Mouse (Mus musculus): ENCODE data around the gene Pdzd2.

Pdzd2 gene

DNA sequence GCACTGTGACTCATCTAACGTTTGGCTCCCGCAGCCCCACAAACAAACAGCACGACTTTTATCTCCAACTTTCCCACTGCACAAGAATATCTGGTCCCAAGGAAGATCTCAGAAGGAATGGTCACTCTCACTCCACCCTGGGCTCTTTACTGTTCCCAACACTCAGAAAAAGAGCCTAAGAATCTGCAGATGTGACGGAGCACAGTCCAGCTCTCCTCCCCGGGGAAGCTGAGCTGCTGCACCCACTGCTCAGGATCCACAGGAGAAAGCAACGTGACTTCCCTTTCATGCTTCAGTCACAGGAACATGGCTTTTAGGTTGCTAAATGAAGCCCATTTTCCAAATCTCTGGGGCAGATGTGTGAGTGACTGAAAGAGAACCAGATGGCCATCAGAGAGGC, 311.9 kb downstream of the Pdzd2 start:
- no peak for DNase-seq

DNA sequence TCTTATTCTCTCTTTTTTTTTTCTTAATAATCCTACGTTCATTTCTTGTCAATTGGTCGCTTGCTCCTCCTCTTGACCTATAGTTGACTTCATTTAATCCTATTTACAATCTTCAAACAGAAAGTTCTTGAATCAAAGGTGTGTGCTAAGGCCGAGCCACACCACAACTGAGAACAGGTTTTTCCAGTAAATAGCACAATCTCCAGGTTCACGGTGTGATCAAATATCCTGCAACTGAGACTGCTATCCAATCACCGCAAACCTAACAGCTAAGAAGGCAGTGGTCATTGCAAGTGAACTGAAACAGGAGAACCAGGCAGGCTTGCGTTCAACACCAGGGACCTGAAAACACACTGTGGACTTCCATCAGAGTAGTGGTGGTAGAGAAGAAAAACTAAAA, 313.4 kb downstream of the Pdzd2 start:
- DNase-seq, result no peak

DNA sequence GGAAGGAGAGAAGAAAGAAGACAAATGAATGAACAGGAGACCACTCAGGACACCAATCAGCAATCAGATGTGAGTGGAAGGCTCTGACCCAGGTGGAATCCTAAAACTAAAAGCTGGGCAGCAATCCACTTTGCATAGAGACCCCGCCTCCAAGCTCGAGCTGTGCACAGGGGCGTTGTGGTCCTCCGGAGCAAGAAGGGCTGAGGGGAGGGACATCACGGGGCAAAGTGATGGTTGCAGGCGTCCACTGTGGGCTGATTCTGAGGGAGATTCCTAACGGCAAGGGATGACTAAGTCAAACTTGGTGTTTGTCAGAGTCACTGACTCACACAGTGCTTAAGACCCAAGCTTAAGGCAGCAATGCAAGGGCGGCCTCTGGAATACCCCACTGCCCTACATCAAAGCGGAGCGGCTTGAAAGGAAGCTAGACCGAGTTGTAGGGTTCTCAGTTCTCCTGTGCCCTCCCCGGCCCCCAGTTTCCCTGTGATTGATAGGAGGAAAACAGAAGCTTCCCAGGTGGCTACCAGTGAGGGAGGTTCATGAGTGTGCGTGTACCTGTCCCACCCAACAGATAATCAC, 314.6 kb downstream of the Pdzd2 start:
- DNase-seq, result no peak

DNA sequence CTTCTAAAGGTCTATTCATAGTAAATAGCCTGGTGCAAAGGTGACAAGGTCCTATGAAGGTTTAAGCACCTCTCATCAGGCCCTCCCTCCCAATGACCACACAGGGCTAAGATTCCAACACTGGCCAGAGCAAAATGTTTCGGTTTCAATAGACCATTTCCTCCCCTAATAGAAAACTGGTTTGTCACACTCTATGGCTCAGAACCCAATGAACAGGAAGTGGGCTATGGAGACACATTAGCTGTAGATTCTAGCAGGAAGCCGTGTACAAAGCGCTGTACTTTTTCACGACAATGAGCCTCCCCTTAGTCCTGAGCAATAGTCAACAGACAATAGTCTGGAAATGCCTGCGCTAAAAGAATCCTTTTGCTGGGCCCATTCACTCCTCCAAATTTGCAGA, 315.5 kb downstream of the Pdzd2 start:
- DNase-seq, result no peak

DNA sequence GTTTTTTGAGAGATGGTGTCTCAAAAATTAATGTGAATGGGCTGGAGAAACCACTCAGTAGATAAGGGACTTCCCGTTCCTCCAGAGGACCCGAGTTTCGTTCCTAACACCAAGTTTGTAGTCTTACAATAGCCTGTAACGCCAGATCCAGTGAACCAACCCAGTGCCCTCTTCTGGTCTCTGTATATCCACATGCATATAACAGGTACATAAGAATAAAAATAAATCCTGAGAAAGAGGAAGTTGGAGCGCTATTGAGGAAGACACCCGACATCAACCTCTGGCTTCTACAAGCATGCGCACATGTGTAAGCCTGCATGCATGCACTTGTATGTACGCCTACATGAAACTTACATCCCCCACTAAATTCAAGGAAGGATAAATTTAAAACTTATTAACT, 318.8 kb downstream of the Pdzd2 start:
- no peak for DNase-seq

DNA sequence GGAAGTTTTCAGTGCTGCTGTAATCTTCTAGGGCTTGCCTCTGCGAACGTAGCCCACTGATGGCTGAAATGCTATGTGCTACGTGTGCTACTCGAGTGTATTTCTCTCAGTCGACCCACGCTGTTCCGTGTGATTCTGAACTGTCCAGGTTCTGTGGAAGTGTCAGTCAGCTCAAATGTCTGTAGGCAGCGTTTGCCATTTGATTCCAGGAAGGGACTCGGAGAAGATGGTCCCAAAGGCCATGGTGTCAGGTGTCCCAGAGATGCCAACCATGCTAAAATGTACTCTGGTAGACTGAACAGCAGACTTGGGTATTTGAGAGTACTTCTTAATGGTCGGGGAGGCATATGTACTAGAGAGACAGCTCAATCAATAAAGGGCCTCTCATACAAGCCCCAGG, 319.3 kb downstream of the Pdzd2 start:
- DNase-seq, result no peak

DNA sequence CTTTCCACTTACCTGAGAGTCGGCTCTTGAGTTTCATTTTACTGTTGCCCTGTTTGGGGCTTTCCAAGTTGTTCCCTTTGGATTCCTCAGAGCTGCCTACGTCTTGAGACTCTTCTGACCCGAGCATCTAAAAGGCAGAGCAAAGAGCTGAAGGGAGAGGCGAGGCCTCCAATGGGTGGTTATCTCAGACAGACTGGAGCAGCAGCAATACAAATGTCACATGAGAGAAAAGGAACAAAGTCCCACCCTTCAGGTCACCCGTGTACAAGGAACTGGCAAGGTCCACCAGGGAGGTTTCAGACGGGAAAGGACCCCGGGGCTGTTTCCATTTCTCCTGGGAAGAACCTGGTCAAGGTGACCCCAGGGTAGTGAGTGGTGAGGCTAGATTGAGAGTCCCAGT, 320.3 kb downstream of the Pdzd2 start:
- no peak for DNase-seq

DNA sequence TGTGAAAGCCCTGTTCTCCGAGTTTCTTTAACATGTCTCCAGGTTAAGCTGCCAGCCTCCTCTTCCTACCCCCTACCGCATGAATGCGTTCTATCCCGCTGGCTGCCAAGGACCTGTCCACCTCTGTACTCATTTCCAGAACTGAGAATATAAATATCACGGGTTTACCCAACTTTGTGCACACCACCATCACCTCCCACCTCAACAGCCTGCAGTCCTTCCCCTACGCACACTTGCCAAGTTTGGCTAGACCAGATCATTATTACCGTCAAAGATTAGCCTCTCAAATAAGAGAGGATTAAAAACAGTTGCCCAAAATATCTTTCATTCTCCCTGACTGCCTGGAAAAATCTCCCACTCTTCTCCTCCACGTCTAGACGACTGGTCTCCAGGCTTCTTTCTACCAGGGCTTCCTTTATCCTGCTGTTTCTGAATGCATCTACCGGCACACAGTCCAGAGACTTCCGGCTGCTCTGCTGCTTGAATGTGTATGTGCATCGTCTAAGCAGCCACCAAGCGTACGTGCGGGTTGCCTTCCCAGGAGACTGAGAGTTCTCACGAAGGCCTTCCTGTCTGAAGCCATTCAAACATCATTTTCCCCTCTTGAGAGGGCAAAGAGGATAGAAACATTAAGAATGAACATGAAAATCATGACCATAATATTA, 324.1 kb downstream of the Pdzd2 start:
- no peak for DNase-seq

DNA sequence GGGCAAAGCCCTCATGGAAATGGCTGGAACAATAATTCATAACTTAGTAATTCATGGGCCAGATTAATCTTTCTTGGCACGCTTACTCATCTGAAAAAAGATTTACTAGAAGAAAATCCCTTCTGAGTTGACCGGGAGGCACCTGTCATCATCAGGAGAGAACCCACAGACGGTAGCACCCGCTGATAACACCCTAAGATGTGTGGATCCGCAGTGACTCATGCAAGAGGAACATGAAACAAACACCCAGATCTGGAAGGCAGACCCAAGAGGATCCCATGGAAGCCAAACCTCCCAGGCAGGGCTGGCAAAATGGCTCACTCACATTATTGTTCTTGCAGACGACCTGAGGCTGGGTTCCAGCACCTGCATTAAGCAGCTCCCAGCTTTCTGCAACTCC, 325.0 kb downstream of the Pdzd2 start:
- peak in 1 of 2 experiments; percentile 14 for DNase-seq

DNA sequence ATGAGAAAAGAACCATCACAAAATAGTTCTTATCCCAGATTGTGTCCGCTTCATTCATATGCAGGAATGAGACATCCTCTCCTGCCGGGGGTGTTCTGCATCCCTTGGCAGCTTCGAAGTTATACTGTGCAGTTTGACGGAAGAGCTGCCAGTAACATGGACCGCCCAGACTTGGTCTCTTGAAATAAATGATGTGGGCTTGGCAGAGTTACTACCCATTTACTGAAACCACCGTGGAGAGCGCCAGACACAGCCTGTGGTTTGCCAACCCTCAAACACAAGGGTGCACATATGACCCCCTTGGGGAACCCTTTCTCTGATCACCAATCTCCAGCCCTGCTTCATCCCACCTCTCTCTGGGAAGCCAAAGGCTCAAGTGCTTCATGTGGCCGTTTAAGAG, 331.5 kb downstream of the Pdzd2 start:
- no peak for DNase-seq

DNA sequence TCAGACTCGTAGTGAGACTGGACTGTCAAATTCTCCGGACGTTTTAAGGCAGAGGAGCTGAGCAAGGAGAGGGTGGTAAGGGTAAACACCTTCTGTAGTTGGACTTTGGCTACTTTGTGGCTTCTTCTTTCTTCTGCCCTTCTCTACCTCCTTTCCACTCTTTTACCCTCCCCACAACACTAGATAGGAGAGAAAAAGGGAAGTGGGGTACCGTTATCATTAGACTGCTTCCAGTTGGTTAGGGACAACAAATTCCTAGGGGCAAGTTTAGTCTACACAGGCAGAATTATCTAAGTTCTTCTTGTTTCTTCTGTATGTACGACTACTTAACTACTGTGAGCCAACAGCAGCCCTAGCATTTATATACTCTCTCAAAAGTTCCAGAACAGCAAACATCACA, 334.1 kb downstream of the Pdzd2 start:
- no peak for DNase-seq

DNA sequence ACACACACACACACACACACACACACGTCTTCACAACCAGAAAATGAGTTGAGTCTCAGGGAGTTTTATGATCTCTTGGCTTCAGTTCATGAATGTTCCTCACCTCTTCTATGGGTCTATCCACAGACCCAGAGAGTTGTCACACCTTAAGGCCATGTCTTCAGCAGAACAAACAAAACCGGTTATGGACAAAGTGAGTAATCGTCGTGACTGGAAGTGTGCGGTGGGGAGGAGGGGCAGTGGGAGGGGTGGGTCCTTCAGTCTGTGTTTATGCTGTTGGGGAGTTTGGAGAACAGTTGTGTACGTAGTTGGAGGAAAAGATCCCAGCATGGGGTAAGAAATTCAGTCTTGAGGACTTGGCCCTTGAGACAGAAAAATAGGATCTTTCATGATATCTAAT, 342.7 kb downstream of the Pdzd2 start:
- DNase-seq, result no peak

DNA sequence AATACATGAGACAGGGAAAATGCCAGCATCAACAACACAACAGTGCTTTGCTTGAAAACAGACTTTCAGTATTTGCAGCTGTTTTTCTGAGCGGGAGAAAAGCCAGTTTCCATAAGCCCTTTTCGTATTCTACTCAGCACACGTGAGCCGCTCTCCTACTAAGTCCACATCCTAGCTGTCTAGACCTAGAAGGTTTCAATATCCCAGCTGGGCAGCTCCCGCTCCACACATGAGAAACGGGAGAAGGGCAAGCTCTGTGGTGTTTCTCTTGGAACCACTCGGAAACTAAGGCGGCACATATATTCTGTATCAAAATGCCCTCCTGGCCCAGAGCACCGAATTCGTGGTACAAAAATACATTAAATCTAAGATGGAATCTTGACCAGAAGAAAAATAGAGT, 345.0 kb downstream of the Pdzd2 start:
- no peak for DNase-seq

DNA sequence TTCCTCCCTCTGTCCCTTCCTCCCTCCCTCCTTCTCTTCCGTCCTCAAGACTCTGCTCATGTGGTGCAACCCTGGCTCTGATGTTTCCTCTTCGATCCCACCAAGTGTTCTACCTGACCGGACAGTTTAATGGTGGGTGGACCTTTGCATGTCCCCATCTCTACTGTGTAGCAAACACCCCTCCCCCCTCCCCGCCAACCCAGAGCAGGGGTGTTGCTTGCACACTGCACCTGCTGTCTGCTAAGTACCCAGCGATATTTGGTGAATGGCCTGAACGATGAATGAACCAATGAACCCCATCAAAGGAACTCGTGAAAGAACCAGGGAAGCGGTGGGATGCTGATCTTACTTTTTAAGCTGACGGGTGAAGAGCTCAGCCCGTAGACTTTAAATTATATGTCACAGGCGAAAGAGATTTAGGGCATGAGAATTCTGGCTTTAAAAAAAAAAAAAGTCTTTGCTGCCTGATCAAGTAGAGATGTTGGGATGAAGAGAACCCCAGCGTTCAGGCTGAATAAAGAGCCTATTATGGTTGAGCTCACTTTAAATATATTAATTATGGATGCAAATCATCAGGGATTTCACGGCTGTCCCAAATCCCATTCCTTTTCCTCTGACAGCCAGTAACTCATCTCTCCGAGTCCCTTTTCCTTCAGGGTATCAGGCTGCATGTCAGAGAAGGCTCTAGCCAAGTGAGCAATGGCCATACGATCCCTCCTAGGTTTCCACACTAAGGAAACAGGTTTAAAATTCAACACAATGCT, 350.8 kb downstream of the Pdzd2 start:
- no peak for DNase-seq

DNA sequence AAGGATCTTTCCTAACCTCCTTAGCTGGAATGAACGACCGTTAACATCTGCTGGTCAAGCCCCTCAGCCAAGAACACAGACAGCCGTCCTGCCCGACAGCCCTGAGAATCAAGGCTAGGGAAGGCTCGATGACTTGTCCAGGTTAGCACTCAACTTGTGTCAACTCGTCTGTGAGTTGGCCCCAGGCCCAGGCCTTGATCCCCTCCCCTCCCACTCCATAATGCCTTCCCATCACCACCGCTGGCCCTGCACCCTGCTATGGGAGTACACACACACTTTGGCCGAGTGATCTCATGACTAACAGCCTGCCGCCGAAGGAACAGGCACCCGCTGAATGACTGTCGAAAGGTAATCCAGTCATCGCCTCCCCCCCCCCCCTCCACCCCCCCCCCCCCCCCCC, 355.0 kb downstream of the Pdzd2 start:
- DNase-seq, result no peak

DNA sequence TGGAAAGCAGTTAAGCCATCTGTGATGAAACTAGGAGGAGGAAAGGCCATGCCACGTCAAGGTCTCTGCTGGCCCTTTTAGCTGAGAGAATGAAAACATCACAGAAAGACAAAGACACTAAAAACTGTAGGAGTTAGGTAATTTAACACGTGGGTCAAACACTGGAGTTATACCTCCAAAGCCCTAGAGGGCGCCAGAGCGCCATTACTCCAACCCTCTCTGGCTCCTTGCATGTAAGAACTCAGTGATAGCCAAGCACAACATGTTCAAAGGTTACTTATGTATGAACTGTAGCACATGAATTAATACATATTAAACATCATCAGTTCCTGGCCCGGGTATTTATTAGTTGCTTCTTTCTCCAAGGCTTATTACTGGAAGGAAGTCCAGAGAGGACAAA, 359.2 kb downstream of the Pdzd2 start:
- peak; percentile 42 to 67 for DNase-seq

DNA sequence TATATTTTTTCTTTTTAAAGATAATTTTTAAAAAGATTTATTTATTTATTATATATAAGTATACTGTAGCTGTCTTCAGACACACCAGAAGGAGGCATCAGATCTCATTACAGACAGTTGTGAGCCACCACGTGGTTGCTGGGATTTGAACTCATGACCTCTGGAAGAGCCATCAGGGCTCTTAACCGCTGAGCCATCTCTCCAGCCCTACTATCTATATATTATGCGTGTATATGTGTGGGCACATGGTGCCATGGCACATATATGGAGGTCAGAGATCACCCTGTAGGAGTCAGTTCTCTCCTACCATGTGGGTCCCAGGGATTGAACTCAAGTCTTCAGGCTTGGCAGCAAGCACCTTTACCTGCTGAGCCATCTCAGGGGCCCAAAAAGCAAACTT, 359.7 kb downstream of the Pdzd2 start:
- DNase-seq, result no peak

DNA sequence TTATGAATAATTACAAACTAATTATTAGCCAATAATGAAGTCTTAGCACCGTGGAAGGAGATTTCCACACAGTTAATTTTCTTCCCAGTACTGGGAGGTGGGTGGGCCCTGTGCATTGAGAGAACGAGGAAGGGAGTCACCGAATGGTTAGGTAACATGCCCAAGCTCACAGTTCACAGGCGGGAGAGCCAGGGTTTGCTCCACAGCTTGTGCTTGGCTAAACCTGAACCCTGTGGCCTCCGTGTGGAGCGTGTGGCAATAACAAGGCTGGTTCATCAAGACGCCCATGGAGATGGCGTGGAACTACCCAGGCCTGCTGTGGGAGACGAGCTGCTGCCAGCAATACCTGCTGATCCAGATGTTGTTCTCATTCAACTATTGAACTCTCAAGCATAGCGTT, 361.9 kb downstream of the Pdzd2 start:
- DNase-seq, result peak in 1 of 2 experiments; percentile 29

DNA sequence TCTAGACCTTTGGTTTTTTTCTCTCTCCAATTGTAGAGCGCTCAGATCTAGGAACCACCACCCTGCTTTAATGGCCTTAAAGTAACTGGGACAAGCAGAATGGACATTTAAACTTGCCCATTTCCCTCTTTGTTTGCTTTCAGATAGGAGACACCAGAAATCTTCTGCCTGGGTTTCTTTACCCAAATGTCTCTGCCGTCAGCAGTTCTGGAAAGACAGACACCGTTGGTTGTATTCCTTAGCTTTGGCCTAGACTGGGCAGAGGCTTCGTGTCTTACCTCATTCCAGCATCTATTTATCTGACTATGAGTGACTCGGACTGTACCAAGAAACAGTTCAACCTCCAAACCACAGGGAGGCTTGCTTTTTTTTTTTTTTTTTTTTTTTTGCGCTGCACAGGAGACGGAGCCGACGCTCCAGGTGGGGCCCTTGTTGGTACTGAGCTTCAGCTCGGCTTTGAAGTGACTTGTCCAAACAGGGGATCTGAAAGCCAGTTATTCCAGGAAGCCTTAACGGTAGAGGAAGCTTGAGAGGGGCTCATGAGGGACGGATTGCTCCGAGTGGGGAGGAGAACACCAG, 363.1 kb downstream of the Pdzd2 start:
- no peak for DNase-seq

DNA sequence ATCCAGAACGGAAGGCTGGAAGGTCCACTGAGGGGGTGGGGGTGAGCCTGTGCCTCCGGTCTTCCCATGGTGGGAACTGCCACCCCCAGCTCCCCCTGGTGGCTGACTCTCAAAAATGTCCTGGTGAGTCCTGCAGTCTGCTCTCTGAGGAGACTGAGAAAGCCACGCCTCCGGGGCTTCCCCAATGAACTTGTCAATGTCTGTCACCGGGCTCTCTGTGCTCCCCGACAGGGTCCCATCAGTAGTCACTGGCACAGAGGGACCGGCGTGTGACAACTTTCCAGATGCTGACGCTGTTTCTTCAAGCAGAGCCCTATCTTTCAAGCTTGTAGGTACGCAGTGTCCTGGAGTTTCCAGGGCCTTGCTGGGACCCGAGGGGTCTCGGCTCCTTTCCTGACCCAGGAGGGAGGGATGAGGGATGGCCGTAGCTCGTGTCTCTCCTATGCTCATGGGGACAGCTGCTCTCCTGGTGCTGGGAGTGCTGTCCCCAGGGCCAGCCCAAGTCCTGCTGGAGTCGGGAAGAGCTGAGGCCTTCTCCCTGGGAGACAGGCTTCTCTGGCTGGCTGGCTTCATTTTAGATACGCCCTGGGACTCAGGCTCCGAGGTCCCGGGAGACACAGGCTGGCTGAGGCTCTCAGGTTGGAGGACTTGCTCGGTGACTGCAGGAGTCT, 363.9 kb downstream of the Pdzd2 start:
- peak; percentile 86 to 92 for DNase-seq

DNA sequence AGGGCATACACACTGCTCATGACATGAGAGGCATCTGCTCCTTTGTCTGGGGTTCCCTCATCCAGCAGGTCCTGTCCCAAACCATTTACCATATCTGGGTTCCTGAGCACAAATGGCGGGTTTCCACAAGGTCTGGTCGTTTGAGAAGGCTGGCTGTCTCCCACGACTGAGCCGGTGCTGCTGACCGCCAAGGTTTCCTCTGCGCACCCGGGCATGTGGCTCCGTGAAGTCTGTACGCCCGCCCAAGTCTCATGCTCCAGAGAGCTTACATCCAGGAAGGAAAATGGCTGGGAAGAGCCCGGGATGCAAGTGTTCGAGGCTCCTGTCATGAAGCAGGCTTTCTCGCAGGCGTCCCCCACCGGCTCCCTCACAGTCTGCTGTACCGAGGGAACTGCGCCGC, 364.8 kb downstream of the Pdzd2 start:
- DNase-seq, result no peak

DNA sequence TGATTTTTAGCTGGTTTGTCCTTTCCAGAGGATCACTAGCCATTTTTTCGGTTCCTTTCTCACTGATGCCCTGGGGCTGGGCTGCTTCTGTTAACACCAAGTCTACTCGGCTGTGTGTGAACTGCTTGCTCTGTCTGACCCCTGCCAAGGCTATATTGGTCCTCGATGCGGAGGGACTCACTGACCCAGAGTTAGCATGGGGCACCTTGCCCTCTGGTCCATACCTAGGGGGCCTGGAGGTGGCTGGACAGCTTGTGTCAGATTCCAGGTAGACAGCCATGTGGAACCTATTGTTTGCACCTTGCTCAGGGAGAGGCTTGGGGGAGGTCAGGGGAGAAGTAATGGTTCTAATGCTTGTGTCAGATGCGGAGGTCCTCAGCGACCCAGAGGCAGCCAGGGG, 365.8 kb downstream of the Pdzd2 start:
- DNase-seq, result no peak

DNA sequence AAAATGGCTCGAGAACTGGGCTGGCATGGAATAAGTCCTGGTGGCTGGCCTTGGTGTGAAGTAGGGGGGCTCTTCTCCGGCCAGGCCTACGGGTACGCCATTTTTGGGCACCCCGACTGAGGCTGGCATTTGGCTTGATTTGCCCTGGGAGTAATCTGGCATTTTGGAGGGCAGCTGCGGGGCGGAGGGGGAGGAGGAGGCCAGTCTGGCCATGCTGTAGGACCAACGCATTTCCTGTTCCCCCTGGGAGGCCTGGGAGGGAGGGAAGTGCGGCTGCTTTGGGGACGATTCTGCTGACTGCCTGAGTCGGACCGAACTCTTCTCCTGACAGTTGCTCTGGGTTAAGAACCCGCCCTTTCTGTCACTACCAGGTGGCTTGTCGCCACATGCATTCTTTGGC, 366.2 kb downstream of the Pdzd2 start:
- DNase-seq, result no peak

DNA sequence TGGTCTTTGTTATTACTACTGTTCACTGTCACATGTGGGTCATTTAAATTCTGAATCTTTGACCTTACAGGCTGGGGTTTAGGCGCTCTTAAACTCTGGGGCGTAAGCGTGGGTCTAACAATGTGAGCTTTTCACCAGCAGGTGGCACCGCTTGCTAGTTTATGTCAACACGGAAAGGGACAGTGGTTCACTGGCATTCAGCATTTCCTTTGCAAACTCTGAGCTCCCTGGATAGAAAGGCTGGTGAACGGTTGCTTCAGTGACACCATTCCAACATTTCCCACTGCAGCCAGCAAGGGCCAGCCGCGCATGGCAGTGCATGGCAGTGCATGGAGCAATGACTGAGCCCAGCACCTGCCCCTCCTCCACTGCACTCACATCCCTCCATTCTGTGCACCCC, 368.5 kb downstream of the Pdzd2 start:
- peak; percentile 65 to 73 for DNase-seq
